Mouse (Mus musculus) CD8-positive naive resting alpha-beta T cell, adult 57 days (primary cell): ENCODE measurements around the gene 4930524B15Rik. TPM values are rescaled to one million over a fixed set of nuclear protein-coding genes. Genes with fewer than 3 reads are reported as not detected.

ENCODE experiments used
- total RNA-seq: library from RNA; stranded (reverse); gene quantifications from one replicate; pipeline ENCODE4 v1.2.4, GENCODE M21; 2023

4930524B15Rik gene
- total RNA-seq: not detected

GRCm38 (mm10) chr11:31965256-31966134 lies at the start of gene 4930524B15Rik:
Gene 4930524B15Rik (plus strand): TSS chr11:31965592.

GRCm38 (mm10) chr11:32000281-32000680 lies 34.9 kb downstream of the 4930524B15Rik start, which contains the start of gene Nsg2:
Gene Nsg2 (plus strand): TSS chr11:32000463.

Other genes with a start within 250 kb of the 4930524B15Rik start
- gene Cpeb4, start 93.4 kb upstream of the 4930524B15Rik start, total RNA-seq: 36.2 TPM
- 102 TPM for gene Nsg2, start 34.9 kb downstream of the 4930524B15Rik start, total RNA-seq
- gene Il9r, start 234.7 kb downstream of the 4930524B15Rik start, total RNA-seq: 3.6 TPM
- gene Snrnp25, start 239.8 kb downstream of the 4930524B15Rik start, total RNA-seq: 11.9 TPM